Mouse (Mus musculus) liver, embryonic 12.5 days (tissue): ENCODE measurements around the gene Ctdsp2. TPM values are rescaled to one million over a fixed set of nuclear protein-coding genes. Genes with fewer than 3 reads are reported as not detected.

Source experiments
- ATAC-seq: fragments of 200-750 bp; cut with Nextera tagmentation; 2 replicates; pipeline ENCODE4 v1.8.0; 2017; ENCODE audit warnings: moderate number of reproducible peaks, mild to moderate bottlenecking, moderate library complexity
- H3K27ac ChIP-seq: fragments of 300-500 bp; sonication (generic); 2 replicates; pipeline ENCODE4 v1.5.1; 2016; ENCODE audit warnings: mild to moderate bottlenecking
- H3K27me3 ChIP-seq: fragments of 300-500 bp; sonication (generic); replicated peaks from 2 replicates; pipeline ENCODE4 v1.6.1; 2016; ENCODE audit warnings: mild to moderate bottlenecking, moderate library complexity
- H3K36me3 ChIP-seq: fragments of 300-500 bp; sonication (generic); 2 replicates; pipeline ENCODE4 v1.6.1; 2016; ENCODE audit warnings: mild to moderate bottlenecking, moderate library complexity
- H3K4me1 ChIP-seq: fragments of 300-500 bp; sonication (generic); 2 replicates; pipeline ENCODE4 v1.6.1; 2016
- H3K4me2 ChIP-seq: fragments of 300-500 bp; sonication (generic); 2 replicates; pipeline ENCODE4 v1.6.1; 2016; ENCODE audit warnings: mild to moderate bottlenecking, moderate library complexity
- H3K4me3 ChIP-seq: fragments of 300-500 bp; sonication (generic); 2 replicates; pipeline ENCODE4 v1.5.1; 2016; ENCODE audit warnings: mild to moderate bottlenecking, moderate library complexity
- H3K9ac ChIP-seq: fragments of 300-500 bp; sonication (generic); 2 replicates; pipeline ENCODE4 v1.6.1; 2016; ENCODE audit warnings: mild to moderate bottlenecking, moderate library complexity
- H3K9me3 ChIP-seq: fragments of 300-500 bp; sonication (generic); replicated peaks from 2 replicates; pipeline ENCODE4 v1.6.1; 2016; ENCODE audit warnings: mild to moderate bottlenecking, moderate library complexity
- WGBS: fragments of 180-500 bp; shearing (Covaris S2); methylation state at CpG from one replicate; pipeline ENCODE4 v1.1.7; 2016; ENCODE audit not compliant: insufficient replicate concordance; 5-methylcytosine and 5-hydroxymethylcytosine counted together
- polyA plus RNA-seq: library from polyadenylated mRNA; unstranded; fragments of >200 nt; fragmentation: Nextera tagmentation; extraction: Ambion mirVana; gene quantifications from 2 replicates; pipeline ENCODE4 v1.2.1, GENCODE M21; 2016

Gene Ctdsp2
- polyA plus RNA-seq, 1 experiment from 2014 or later: 22.2 TPM

GRCm38 (mm10) chr10:127000529-127000928 lies 22.0 kb downstream of the Ctdsp2 start, which contains the start of gene Avil:
Avil (plus strand) TSS chr10:127000709.
- H3K4me1 ChIP-seq: 0 out of 2 replicates have a peak, but pooled peaks cover 8% of the 10 kb centered on the region
- H3K36me3 ChIP-seq: peaks cover 34% of the 10 kb centered on the region
- H3K27ac ChIP-seq: no peak within 1 kb of the TSS
- H3K4me3 ChIP-seq: no peak within 1 kb of the TSS
- ATAC-seq: no peak
- H3K9ac ChIP-seq: no peak within 1 kb of the TSS
- no peak within 1 kb of the TSS for H3K4me2 ChIP-seq
- WGBS: 75% methylated on average over 5 of the region's 5 CpGs
- no peaks in the 10 kb centered on the region for H3K27me3 ChIP-seq
- no peaks in the 10 kb centered on the region for H3K9me3 ChIP-seq

- 66% methylated on average over 9 of the region's 9 CpGs for WGBS
- no peak for ATAC-seq
- Histone ChIP-seq H3K27ac (no peak overlapping the region), H3K27me3 (no peaks in the 10 kb centered on the region), H3K4me3 (no peak overlapping the region), H3K36me3 (peaks cover 26% of the 10 kb centered on the region), H3K4me2 (no peak overlapping the region), H3K4me1 (0 out of 2 replicates have a peak, but pooled peaks cover 8% of the 10 kb centered on the region), H3K9me3 (no peaks in the 10 kb centered on the region), H3K9ac (no peak overlapping the region)
These were observed 22.8 kb downstream of the Ctdsp2 start for GRCm38 (mm10) chr10:127001297-127001696.

GRCm38 (mm10) chr10:127002056-127002455 lies 23.5 kb downstream of the Ctdsp2 start:
- no peak for ATAC-seq
- Histone ChIP-seq H3K4me2 (no peak overlapping the region), H3K27me3 (0 out of 2 replicates have a peak, but pooled peaks cover 4% of the 10 kb centered on the region), H3K9ac (no peak overlapping the region), H3K36me3 (peaks cover 26% of the 10 kb centered on the region), H3K27ac (no peak overlapping the region), H3K9me3 (no peaks in the 10 kb centered on the region), H3K4me3 (no peak overlapping the region), H3K4me1 (0 out of 2 replicates have a peak, but pooled peaks cover 8% of the 10 kb centered on the region)
- 77% methylated on average over 1 of the region's 1 CpGs for WGBS

GRCm38 (mm10) chr10:127002765-127003164 lies 24.2 kb downstream of the Ctdsp2 start:
- Histone ChIP-seq H3K9me3 (no peaks in the 10 kb centered on the region), H3K4me3 (no peak overlapping the region), H3K4me2 (no peak overlapping the region), H3K27ac (no peak overlapping the region), H3K4me1 (0 out of 2 replicates have a peak, but pooled peaks cover 1% of the 10 kb centered on the region), H3K9ac (no peak overlapping the region), H3K27me3 (peaks cover 11% of the 10 kb centered on the region; the same call in 1 of the 2 replicates), H3K36me3 (peaks cover 19% of the 10 kb centered on the region)
- ATAC-seq: no peak
- 55% methylated on average over 5 of the region's 5 CpGs for WGBS

- no peaks in the 10 kb centered on the region for H3K9me3 ChIP-seq
- peaks cover 12% of the 10 kb centered on the region; the same call in 1 of the 2 replicates for H3K27me3 ChIP-seq
- peaks cover 13% of the 10 kb centered on the region for H3K36me3 ChIP-seq
- ATAC-seq: no peak
- no peaks in the 10 kb centered on the region for H3K4me1 ChIP-seq
- no peak overlapping the region for H3K4me2 ChIP-seq
- H3K9ac ChIP-seq: no peak overlapping the region
- 69% methylated on average over 8 of the region's 8 CpGs for WGBS
- H3K27ac ChIP-seq: no peak overlapping the region
- H3K4me3 ChIP-seq: no peak overlapping the region
These were observed 24.8 kb downstream of the Ctdsp2 start for GRCm38 (mm10) chr10:127003334-127003733.

GRCm38 (mm10) chr10:127003806-127004205 lies 25.3 kb downstream of the Ctdsp2 start:
- no peak overlapping the region for H3K4me3 ChIP-seq
- H3K36me3 ChIP-seq: peaks cover 8% of the 10 kb centered on the region
- H3K9ac ChIP-seq: no peak overlapping the region
- no peaks in the 10 kb centered on the region for H3K4me1 ChIP-seq
- WGBS: 73% methylated on average over 7 of the region's 7 CpGs
- H3K27me3 ChIP-seq: peaks cover 12% of the 10 kb centered on the region; the same call in 1 of the 2 replicates
- H3K4me2 ChIP-seq: no peak overlapping the region
- no peak for ATAC-seq
- H3K9me3 ChIP-seq: no peaks in the 10 kb centered on the region
- H3K27ac ChIP-seq: no peak overlapping the region

- Histone ChIP-seq H3K9me3 (no peaks in the 10 kb centered on the region), H3K36me3 (no peaks in the 10 kb centered on the region), H3K27me3 (peaks cover 9% of the 10 kb centered on the region), H3K4me1 (no peaks in the 10 kb centered on the region), H3K27ac (no peak overlapping the region), H3K4me2 (no peak overlapping the region), H3K9ac (no peak overlapping the region), H3K4me3 (no peak overlapping the region)
- no peak for ATAC-seq
- 49% methylated on average over 5 of the region's 5 CpGs for WGBS
These were observed 38.0 kb downstream of the Ctdsp2 start for GRCm38 (mm10) chr10:127016488-127016887.

- Histone ChIP-seq H3K4me2 (no peak overlapping the region), H3K9ac (no peak overlapping the region), H3K4me3 (no peak overlapping the region), H3K27ac (no peak overlapping the region), H3K4me1 (no peaks in the 10 kb centered on the region), H3K27me3 (peaks cover 9% of the 10 kb centered on the region), H3K9me3 (no peaks in the 10 kb centered on the region), H3K36me3 (peaks cover 5% of the 10 kb centered on the region)
- ATAC-seq: no peak
- 19% methylated on average over 2 of the region's 2 CpGs for WGBS
These were observed 38.6 kb downstream of the Ctdsp2 start for GRCm38 (mm10) chr10:127017071-127017470.

GRCm38 (mm10) chr10:127018422-127018821 lies 39.9 kb downstream of the Ctdsp2 start:
- Histone ChIP-seq H3K4me2 (no peak overlapping the region), H3K9ac (no peak overlapping the region), H3K36me3 (peaks cover 17% of the 10 kb centered on the region), H3K27me3 (peaks cover 9% of the 10 kb centered on the region), H3K9me3 (no peaks in the 10 kb centered on the region), H3K27ac (no peak overlapping the region), H3K4me3 (no peak overlapping the region), H3K4me1 (no peaks in the 10 kb centered on the region)
- WGBS: 80% methylated on average over 16 of the region's 16 CpGs
- no peak for ATAC-seq

- H3K27me3 ChIP-seq: no peaks in the 10 kb centered on the region; the same call in 1 of the 2 replicates
- H3K4me3 ChIP-seq: peak within 1 kb of the TSS; percentile 87
- H3K36me3 ChIP-seq: peaks cover 39% of the 10 kb centered on the region
- H3K27ac ChIP-seq: peak within 1 kb of the TSS; percentile 75
- H3K9ac ChIP-seq: peak within 1 kb of the TSS; percentile 86
- H3K4me1 ChIP-seq: peaks cover 14% of the 10 kb centered on the region
- peak; percentile 87 for ATAC-seq
- H3K4me2 ChIP-seq: peak within 1 kb of the TSS; percentile 94
- 6% methylated on average over 53 of the region's 56 CpGs for WGBS
- no peaks in the 10 kb centered on the region for H3K9me3 ChIP-seq
These were observed 52.1 kb downstream of the Ctdsp2 start, which contains the start of gene Tsfm for GRCm38 (mm10) chr10:127030336-127031296. Tsfm (minus strand) TSS chr10:127030840.

GRCm38 (mm10) chr10:127033301-127033741 lies 54.8 kb downstream of the Ctdsp2 start:
- H3K4me3 ChIP-seq: no peak overlapping the region
- H3K4me2 ChIP-seq: no peak overlapping the region
- 67% methylated on average over 8 of the region's 8 CpGs for WGBS
- H3K9ac ChIP-seq: no peak overlapping the region
- H3K36me3 ChIP-seq: peaks cover 12% of the 10 kb centered on the region
- peaks cover 27% of the 10 kb centered on the region for H3K27me3 ChIP-seq
- peaks cover 14% of the 10 kb centered on the region for H3K4me1 ChIP-seq
- H3K27ac ChIP-seq: no peak overlapping the region
- no peak for ATAC-seq
- no peaks in the 10 kb centered on the region for H3K9me3 ChIP-seq

- Histone ChIP-seq H3K4me2 (no peak overlapping the region), H3K9me3 (no peaks in the 10 kb centered on the region), H3K27me3 (peaks cover 57% of the 10 kb centered on the region), H3K27ac (no peak overlapping the region), H3K4me3 (no peak overlapping the region), H3K36me3 (no peaks in the 10 kb centered on the region), H3K9ac (no peak overlapping the region), H3K4me1 (peaks cover 7% of the 10 kb centered on the region)
- ATAC-seq: no peak
- 70% methylated on average over 12 of the region's 12 CpGs for WGBS
These were observed 57.8 kb downstream of the Ctdsp2 start for GRCm38 (mm10) chr10:127036273-127036672.
